Mouse (Mus musculus): ENCODE results near the gene Olfr1056. TPM values are rescaled to one million over a fixed set of nuclear protein-coding genes. Genes with fewer than 3 reads are reported as not detected.
"Not testable (repeated sequence)": the region's sequence is repeated elsewhere in the genome, so short reads cannot be mapped to it uniquely, and the experiment has no call there.

Gene Olfr1056
- polyA plus RNA-seq (2012; rRNA removed) = not detected in 2 replicates

GRCm38 (mm10) chr2:86362369-86362768, at the start of gene Olfr1056:
TSS of gene Olfr1056 (minus strand) at chr2:86362469.
- H3K27ac ChIP-seq (ENCODE audit: insufficient read depth, low read length) = no peak within 1 kb of the TSS
- TF ChIP-seq CTCF (IDR thresholded peaks at IDR 0.05; ENCODE audit: extremely low read depth, insufficient read depth, low read length) (no peak), POLR2A (IDR thresholded peaks at IDR 0.05; ENCODE audit: extremely low read depth, insufficient read depth, low read length) (no peak)
- no peaks in the 10 kb centered on the region for H3K4me1 ChIP-seq (ENCODE audit: control insufficient read depth, insufficient read depth, low read length)
- H3K4me3 ChIP-seq (ENCODE audit: insufficient read depth, low read length) = no peak within 1 kb of the TSS

- no peak overlapping the region for H3K27ac ChIP-seq (ENCODE audit: insufficient read depth, low read length)
- TF ChIP-seq CTCF (IDR thresholded peaks at IDR 0.05; ENCODE audit: extremely low read depth, insufficient read depth, low read length) = no peak
- TF ChIP-seq POLR2A (IDR thresholded peaks at IDR 0.05; ENCODE audit: extremely low read depth, insufficient read depth, low read length) = no peak
- H3K4me1 ChIP-seq (ENCODE audit: control insufficient read depth, insufficient read depth, low read length) = no peaks in the 10 kb centered on the region
- H3K4me3 ChIP-seq (ENCODE audit: insufficient read depth, low read length) = no peak overlapping the region
Measured at GRCm38 (mm10) chr2:86395114-86395513, 32.8 kb upstream of the Olfr1056 start.

- H3K4me1 ChIP-seq (ENCODE audit: control insufficient read depth, insufficient read depth, low read length); H3K27ac ChIP-seq (ENCODE audit: insufficient read depth, low read length): not testable (repeated sequence)
Measured at GRCm38 (mm10) chr2:86388461-86388860, 26.2 kb upstream of the Olfr1056 start, which contains the start of gene Olfr1058. TSS of gene Olfr1058 (minus strand) at chr2:86388561.

GRCm38 (mm10) chr2:86378293-86378692, 16.0 kb upstream of the Olfr1056 start, which contains the start of gene Olfr1057:
TSS of gene Olfr1057 (minus strand) at chr2:86378393.
- H3K27ac ChIP-seq (ENCODE audit: insufficient read depth, low read length) = no peak within 1 kb of the TSS
- no peaks in the 10 kb centered on the region for H3K4me1 ChIP-seq (ENCODE audit: control insufficient read depth, insufficient read depth, low read length)
- H3K4me3 ChIP-seq (ENCODE audit: insufficient read depth, low read length) = no peak within 1 kb of the TSS
- TF ChIP-seq CTCF (IDR thresholded peaks at IDR 0.05; ENCODE audit: extremely low read depth, insufficient read depth, low read length) = no peak
- TF ChIP-seq POLR2A (IDR thresholded peaks at IDR 0.05; ENCODE audit: extremely low read depth, insufficient read depth, low read length) = no peak

More at GRCm38 (mm10) chr2:86388461-86388860, 26.2 kb upstream of the Olfr1056 start, which contains the start of gene Olfr1058:
- not testable (repeated sequence) for H3K4me3 ChIP-seq (ENCODE audit: insufficient read depth, low read length)

- not testable (repeated sequence) for H3K4me3 ChIP-seq (ENCODE audit: insufficient read depth, low read length); H3K4me1 ChIP-seq (ENCODE audit: control insufficient read depth, insufficient read depth, low read length); H3K27ac ChIP-seq (ENCODE audit: insufficient read depth, low read length)
Measured at GRCm38 (mm10) chr2:86366342-86366741, 4.1 kb upstream of the Olfr1056 start.

GRCm38 (mm10) chr2:86351751-86352150, 10.5 kb downstream of the Olfr1056 start:
- not testable (repeated sequence) for H3K27ac ChIP-seq (ENCODE audit: insufficient read depth, low read length); H3K4me1 ChIP-seq (ENCODE audit: control insufficient read depth, insufficient read depth, low read length); H3K4me3 ChIP-seq (ENCODE audit: insufficient read depth, low read length)

- Histone ChIP-seq H3K27ac (ENCODE audit: insufficient read depth, low read length) (no peak within 1 kb of the TSS), H3K4me1 (ENCODE audit: control insufficient read depth, insufficient read depth, low read length) (no peaks in the 10 kb centered on the region), H3K4me3 (ENCODE audit: insufficient read depth, low read length) (no peak within 1 kb of the TSS)
- TF ChIP-seq CTCF (IDR thresholded peaks at IDR 0.05; ENCODE audit: extremely low read depth, insufficient read depth, low read length) (no peak), POLR2A (IDR thresholded peaks at IDR 0.05; ENCODE audit: extremely low read depth, insufficient read depth, low read length) (no peak)
Measured at GRCm38 (mm10) chr2:86350184-86350583, 12.1 kb downstream of the Olfr1056 start, which contains the start of gene Olfr1055. TSS of gene Olfr1055 (minus strand) at chr2:86350284.

- Histone ChIP-seq H3K4me3 (ENCODE audit: insufficient read depth, low read length) (no peak within 1 kb of the TSS), H3K27ac (ENCODE audit: insufficient read depth, low read length) (no peak within 1 kb of the TSS), H3K4me1 (ENCODE audit: control insufficient read depth, insufficient read depth, low read length) (no peaks in the 10 kb centered on the region)
- TF ChIP-seq POLR2A (IDR thresholded peaks at IDR 0.05; ENCODE audit: extremely low read depth, insufficient read depth, low read length) (no peak), CTCF (IDR thresholded peaks at IDR 0.05; ENCODE audit: extremely low read depth, insufficient read depth, low read length) (no peak)
Measured at GRCm38 (mm10) chr2:86335333-86335732, 26.9 kb downstream of the Olfr1056 start, which contains the start of gene Olfr1054. TSS of gene Olfr1054 (minus strand) at chr2:86335433.

- no peak for TF ChIP-seq POLR2A (IDR thresholded peaks at IDR 0.05; ENCODE audit: extremely low read depth, insufficient read depth, low read length)
- TF ChIP-seq CTCF (IDR thresholded peaks at IDR 0.05; ENCODE audit: extremely low read depth, insufficient read depth, low read length) = no peak
Measured at GRCm38 (mm10) chr2:86315184-86315583, 47.1 kb downstream of the Olfr1056 start, which contains the start of gene Olfr1053. TSS of gene Olfr1053 (minus strand) at chr2:86315284.

More at GRCm38 (mm10) chr2:86315184-86315583, 47.1 kb downstream of the Olfr1056 start, which contains the start of gene Olfr1053:
- H3K27ac ChIP-seq (ENCODE audit: insufficient read depth, low read length) = no peak within 1 kb of the TSS
- no peaks in the 10 kb centered on the region for H3K4me1 ChIP-seq (ENCODE audit: control insufficient read depth, insufficient read depth, low read length)
- H3K4me3 ChIP-seq (ENCODE audit: insufficient read depth, low read length) = no peak within 1 kb of the TSS

Other genes with a start within 250 kb of the Olfr1056 start
- not detected in 2 replicates for gene Olfr1039, start 226.5 kb downstream of the Olfr1056 start, polyA plus RNA-seq (2012; rRNA removed)
- not detected in 2 replicates for gene Olfr1040, start 215.7 kb downstream of the Olfr1056 start, polyA plus RNA-seq (2012; rRNA removed)
- not detected in 2 replicates for gene Olfr1042, start 200.6 kb downstream of the Olfr1056 start, polyA plus RNA-seq (2012; rRNA removed)
- not detected in 2 replicates for gene Olfr1043, start 194.9 kb downstream of the Olfr1056 start, polyA plus RNA-seq (2012; rRNA removed)
- not detected in 2 replicates for gene Olfr1044, start 184.6 kb downstream of the Olfr1056 start, polyA plus RNA-seq (2012; rRNA removed)
- gene Olfr52, start 176.8 kb downstream of the Olfr1056 start, polyA plus RNA-seq (2012; rRNA removed) = not detected in 2 replicates
- not detected in 2 replicates for gene Olfr1045, start 159.5 kb downstream of the Olfr1056 start, polyA plus RNA-seq (2012; rRNA removed)
- gene Olfr1046, start 143.2 kb downstream of the Olfr1056 start, polyA plus RNA-seq (2012; rRNA removed) = not detected in 2 replicates
- not detected in 2 replicates for gene Olfr1047, start 131.1 kb downstream of the Olfr1056 start, polyA plus RNA-seq (2012; rRNA removed)
- not detected in 2 replicates for gene Olfr1048, start 122.2 kb downstream of the Olfr1056 start, polyA plus RNA-seq (2012; rRNA removed)
- not detected in 2 replicates for gene Olfr1049, start 104.1 kb downstream of the Olfr1056 start, polyA plus RNA-seq (2012; rRNA removed)
- gene Olfr1051, start 83.4 kb downstream of the Olfr1056 start, polyA plus RNA-seq (2012; rRNA removed) = not detected in 2 replicates
- gene Olfr1052, start 70.0 kb downstream of the Olfr1056 start, polyA plus RNA-seq (2012; rRNA removed) = not detected in 2 replicates
- not detected in 2 replicates for gene Olfr1053, start 47.2 kb downstream of the Olfr1056 start, polyA plus RNA-seq (2012; rRNA removed)
- gene Olfr1054, start 27.0 kb downstream of the Olfr1056 start, polyA plus RNA-seq (2012; rRNA removed) = not detected in 2 replicates
- gene Olfr1055, start 12.2 kb downstream of the Olfr1056 start, polyA plus RNA-seq (2012; rRNA removed) = not detected in 2 replicates
- gene Olfr1057, start 15.9 kb upstream of the Olfr1056 start, polyA plus RNA-seq (2012; rRNA removed) = not detected in 2 replicates
- gene Olfr1058, start 26.1 kb upstream of the Olfr1056 start, polyA plus RNA-seq (2012; rRNA removed) = not detected in 2 replicates
- gene Olfr1061, start 51.6 kb upstream of the Olfr1056 start, polyA plus RNA-seq (2012; rRNA removed) = not detected in 2 replicates
- gene Olfr1062, start 64.3 kb upstream of the Olfr1056 start, polyA plus RNA-seq (2012; rRNA removed) = not detected in 2 replicates
- gene Olfr1065, start 88.1 kb upstream of the Olfr1056 start, polyA plus RNA-seq (2012; rRNA removed) = not detected in 2 replicates
- not detected in 2 replicates for gene Olfr1066, start 93.8 kb upstream of the Olfr1056 start, polyA plus RNA-seq (2012; rRNA removed)
- gene Olfr228, start 124.9 kb upstream of the Olfr1056 start, polyA plus RNA-seq (2012; rRNA removed) = not detected in 2 replicates
- not detected in 2 replicates for gene Olfr1076, start 146.0 kb upstream of the Olfr1056 start, polyA plus RNA-seq (2012; rRNA removed)
- not detected in 2 replicates for gene Olfr1079, start 180.0 kb upstream of the Olfr1056 start, polyA plus RNA-seq (2012; rRNA removed)
- not detected in 2 replicates for gene Olfr1080, start 195.8 kb upstream of the Olfr1056 start, polyA plus RNA-seq (2012; rRNA removed)
- gene Olfr1082, start 236.5 kb upstream of the Olfr1056 start, polyA plus RNA-seq (2012; rRNA removed) = not detected in 2 replicates